Mouse (Mus musculus) gastrocnemius, postnatal 36 days (tissue): ENCODE measurements around the gene Mdfi. TPM values are rescaled to one million over a fixed set of nuclear protein-coding genes. Genes with fewer than 3 reads are reported as not detected.

ENCODE experiments used
- DNase-seq, 2 experiments: peaks; one replicate each; pipeline ENCODE4 v3.0.0; 2022
- intact Hi-C: fragments of 180-260 bp; cut with DNase I; formaldehyde crosslinking; loops from one replicate; pipeline ENCODE4 v1.15.1; 2025
- total RNA-seq, 2 experiments: library from RNA; stranded (reverse); gene quantifications; 2 replicates each; pipeline ENCODE4 v1.2.3; 2021

Mdfi gene
- total RNA-seq, 2 experiments from 2014 or later, result 0.36 to 0.96 TPM

DNA sequence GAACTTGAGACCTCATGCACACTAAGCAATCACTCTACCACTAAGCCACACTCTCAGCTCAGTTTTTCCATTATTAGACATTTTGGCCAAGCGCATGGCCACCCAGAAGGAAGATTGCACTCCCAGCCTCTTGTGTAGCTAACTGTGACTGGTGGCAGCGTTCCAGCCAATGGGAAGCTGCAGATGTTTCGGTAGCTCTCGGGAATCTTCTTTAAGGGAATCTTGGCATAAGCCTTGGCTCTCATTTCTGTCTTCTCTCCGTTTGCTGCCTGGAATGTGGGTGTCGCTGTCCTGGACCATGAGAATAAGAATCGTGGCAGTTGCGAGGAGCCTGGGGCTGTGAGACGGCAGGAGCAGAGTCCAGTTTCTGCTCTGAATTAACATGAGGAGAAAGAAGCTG is 28.3 kb downstream of the Mdfi start:
- DNase-seq, result no peak
- intact Hi-C loops, result no loop called here

- intact Hi-C loops, result no loop called here
- DNase-seq, result no peak
Observed at GRCm38 (mm10) chr17:47805047-47805835, 29.2 kb downstream of the Mdfi start.

DNA sequence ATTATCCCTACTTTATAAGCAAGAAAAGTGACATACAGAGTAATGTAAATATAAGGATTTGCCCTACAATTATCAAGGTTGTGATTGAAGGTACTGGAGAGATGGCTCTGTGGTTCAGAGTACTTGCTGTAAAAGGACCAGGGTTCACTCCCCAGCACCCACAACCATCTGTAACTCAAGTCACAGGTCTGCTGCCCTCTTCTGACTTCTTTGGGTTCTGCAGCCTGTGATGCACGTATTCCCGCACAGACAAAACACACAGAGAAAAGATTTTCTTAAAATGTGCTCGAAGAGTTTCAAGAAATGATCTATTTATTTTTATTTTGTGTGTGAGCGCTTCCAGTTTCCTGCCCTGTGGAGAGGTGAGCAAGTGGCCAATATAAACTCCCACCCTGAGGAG is 30.8 kb downstream of the Mdfi start:
- intact Hi-C loops, result no loop called here
- no peak for DNase-seq

GRCm38 (mm10) chr17:47802806-47803205 is 31.7 kb downstream of the Mdfi start:
- intact Hi-C loops, result no loop called here
- DNase-seq, result no peak

- DNase-seq, result no peak
- intact Hi-C loops, result no loop called here
Observed at GRCm38 (mm10) chr17:47797383-47797782, 37.1 kb downstream of the Mdfi start.

- intact Hi-C loops, result no loop called here
- no peak for DNase-seq
Observed at GRCm38 (mm10) chr17:47796968-47797367, 37.5 kb downstream of the Mdfi start.

GRCm38 (mm10) chr17:47796156-47796816 is 38.2 kb downstream of the Mdfi start:
- intact Hi-C loops, result no loop called here
- DNase-seq, result no peak

DNA sequence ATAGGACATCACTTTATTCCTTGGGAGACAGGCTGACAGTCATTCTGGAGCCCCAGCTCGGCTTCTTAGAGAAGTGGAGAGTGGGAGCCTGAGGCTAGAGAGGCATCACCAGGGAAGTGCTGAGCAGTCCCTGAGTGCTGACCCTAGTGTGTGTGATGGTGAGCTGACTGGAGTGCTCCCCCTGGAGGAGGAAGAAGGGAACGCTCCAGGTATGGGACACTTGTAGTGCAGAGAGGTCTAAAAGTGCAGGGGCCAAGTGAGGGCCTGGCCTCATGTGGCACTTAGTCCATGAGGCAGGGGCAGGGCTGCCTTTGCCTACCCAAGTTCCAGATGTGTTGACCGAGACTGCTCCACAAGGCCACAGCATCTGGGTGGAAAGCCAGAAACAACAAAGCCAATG is 39.0 kb downstream of the Mdfi start:
- intact Hi-C loops, result no loop called here
- DNase-seq, result peak in 1 of 2 experiments; percentile 49

DNA sequence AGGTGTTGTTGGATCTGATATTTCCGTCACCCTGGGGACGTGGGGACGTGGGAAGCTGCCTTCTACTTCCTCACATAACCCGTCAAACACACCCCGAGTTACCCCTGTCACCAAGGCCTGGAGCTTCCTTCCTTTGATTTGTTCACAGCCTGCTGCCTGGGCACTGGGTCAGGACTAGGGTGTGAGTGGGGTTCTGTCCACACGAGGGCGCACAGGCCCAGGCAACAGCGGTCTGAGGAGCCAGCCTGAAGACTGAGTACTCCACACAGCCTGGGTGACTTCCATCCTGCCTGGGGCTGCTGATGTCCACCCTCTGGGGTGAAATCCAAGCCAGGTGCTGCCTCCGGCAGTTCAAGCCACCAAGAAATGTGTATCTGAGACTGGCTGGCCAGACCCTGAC is 41.1 kb downstream of the Mdfi start:
- intact Hi-C loops, result loop anchor here (5.0 kb wide), 2 partner anchors 254 to 309 kb away; no protein-coding TSS in a partner anchor
- DNase-seq, result peak; percentile 81 to 86

GRCm38 (mm10) chr17:47792098-47792863 is 42.2 kb downstream of the Mdfi start:
- intact Hi-C loops, result loop anchor here (1.0 to 5.0 kb wide), 3 partner anchors 74 to 310 kb away; no protein-coding TSS in a partner anchor
- peak; percentile 53 to 61 for DNase-seq

- DNase-seq, result no peak
- intact Hi-C loops, result no loop called here
Observed at GRCm38 (mm10) chr17:47788996-47789395, 45.5 kb downstream of the Mdfi start.

- intact Hi-C loops, result no loop called here
- no peak for DNase-seq
Observed at GRCm38 (mm10) chr17:47788306-47788705, 46.2 kb downstream of the Mdfi start.

- intact Hi-C loops, result no loop called here
Observed at GRCm38 (mm10) chr17:47787632-47788031, 46.9 kb downstream of the Mdfi start.

DNA sequence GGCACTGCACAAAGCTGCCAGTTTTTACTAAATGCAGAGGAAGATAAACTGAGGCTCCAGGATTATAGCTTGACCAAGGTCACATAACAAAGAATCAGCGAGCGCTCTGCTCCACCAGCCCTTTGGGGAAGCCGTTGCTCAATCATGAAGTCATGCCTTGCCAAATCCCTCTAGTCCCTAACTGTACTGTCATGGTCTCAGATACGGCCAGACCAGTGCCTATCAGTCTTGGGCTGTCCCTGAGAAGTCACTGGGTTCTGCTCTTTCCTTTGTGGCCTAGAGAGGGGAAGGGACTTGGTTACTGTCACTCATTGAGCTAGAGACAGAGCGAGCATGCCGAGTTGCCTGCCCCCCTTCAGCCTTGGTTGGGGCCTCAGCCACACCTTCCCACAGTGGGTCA is 50.1 kb downstream of the Mdfi start:
- intact Hi-C loops, result no loop called here
- DNase-seq, result no peak

More at GRCm38 (mm10) chr17:47787632-47788031, 46.9 kb downstream of the Mdfi start:
- DNase-seq, result no peak

DNA sequence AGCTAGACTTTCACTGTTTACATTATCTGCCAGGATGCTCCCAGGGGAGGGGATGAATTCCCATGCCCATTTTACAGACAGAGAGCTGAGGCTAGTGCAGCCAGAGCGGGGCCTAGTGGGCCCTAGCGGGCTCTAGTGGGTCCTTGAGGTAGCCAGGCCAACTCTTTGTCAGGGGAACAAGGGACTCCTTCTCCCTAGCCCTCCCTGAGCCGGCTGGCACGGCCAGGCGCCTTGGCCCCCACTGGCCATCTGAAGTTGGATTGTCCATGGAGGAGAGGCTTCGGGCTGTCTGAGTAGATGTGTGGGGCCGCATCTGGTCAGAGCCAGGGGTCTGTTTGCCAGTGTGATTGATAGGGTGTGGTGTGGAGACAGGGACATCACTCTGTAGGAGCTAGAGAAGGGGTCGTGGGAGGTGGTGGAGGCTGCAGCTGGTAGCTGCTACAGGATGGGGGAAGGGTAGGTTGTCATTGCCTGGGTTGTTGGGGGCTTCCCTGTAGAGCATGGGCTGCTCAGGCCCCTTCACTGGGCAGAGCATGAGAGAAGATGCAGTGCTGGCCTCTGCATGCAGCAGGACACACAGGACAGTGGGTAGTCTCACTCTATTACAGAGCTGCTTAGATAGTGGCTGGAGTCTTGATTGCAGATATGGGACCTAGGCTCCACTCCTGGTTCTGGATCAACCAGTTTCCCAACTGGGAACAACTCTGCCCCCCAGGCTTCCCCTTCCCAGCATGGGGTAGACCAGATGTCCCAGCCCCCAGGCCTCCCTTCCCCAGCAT is 50.9 kb downstream of the Mdfi start:
- DNase-seq, result no peak
- intact Hi-C loops, result no loop called here

DNA sequence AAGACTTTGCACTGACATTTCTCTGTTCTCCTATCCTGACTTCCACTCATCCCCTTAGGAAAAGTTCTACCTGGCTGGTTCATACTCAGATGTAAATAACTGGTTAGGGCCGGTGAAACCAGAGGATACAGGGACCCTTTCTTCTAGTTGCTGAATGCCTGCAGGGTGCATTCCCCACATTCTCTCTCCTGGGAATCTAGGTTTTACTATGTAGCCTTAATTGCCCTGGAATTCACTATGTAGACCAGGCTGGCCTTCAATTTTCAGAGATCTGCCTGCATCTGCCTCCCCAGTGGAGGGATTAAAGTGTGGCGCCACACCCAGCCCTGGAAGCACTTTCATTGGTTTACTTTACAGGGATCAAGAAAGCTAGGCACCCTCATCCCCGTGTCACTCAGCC is 52.0 kb downstream of the Mdfi start:
- DNase-seq, result no peak
- intact Hi-C loops, result no loop called here

DNA sequence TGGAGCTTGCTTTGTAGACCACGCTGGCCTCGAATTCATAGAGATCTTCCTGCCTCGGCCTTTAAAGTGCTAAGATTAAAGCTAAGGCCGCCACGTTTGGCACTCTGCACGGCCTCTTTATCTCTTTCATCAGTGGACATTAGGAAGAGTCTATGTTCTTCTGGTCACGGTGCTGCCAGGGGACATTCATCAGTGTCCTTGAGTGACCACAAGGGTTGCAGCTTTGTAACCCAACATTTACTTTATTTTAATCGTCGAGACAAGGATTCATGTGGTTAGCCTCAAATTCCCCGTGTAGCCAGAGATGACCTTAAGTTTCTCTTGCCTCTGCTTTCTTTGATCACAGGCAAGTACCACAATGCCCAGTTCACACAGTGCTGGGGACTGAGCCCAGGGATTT is 54.0 kb downstream of the Mdfi start:
- DNase-seq, result no peak
- intact Hi-C loops, result no loop called here

- intact Hi-C loops, result no loop called here
- no peak for DNase-seq
Observed at GRCm38 (mm10) chr17:47777141-47777540, 57.4 kb downstream of the Mdfi start.

DNA sequence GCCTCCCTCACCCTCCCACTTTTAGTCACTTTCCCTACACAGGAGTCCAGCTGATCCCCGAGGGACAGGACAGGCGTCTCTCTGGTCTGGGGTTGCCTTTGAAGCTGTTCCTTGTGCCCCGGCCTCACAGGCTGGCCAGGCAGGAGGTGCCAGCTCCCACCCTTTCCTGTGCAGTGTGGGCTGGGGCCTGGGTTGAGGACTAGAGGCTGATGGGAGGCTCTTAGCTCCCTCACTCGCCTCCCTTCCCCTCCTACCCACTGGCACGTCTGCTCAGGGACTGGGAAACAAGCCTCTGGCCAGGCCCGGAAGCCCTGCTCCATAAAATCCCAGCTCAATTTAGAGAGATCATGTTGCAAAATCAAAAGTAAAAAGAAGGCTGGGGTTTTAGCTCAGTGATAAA is 60.9 kb downstream of the Mdfi start:
- DNase-seq, result no peak

More for the DNA sequence above, 60.9 kb downstream of the Mdfi start:
- intact Hi-C loops, result no loop called here
